Mouse (Mus musculus): Measurements from ENCODE around the gene Tpo. TPM values are rescaled to one million over a fixed set of nuclear protein-coding genes. Genes with fewer than 3 reads are reported as not detected.

Tpo gene
- polyA plus RNA-seq, 1 experiment from 2014 or later, result 0.46 TPM

DNA sequence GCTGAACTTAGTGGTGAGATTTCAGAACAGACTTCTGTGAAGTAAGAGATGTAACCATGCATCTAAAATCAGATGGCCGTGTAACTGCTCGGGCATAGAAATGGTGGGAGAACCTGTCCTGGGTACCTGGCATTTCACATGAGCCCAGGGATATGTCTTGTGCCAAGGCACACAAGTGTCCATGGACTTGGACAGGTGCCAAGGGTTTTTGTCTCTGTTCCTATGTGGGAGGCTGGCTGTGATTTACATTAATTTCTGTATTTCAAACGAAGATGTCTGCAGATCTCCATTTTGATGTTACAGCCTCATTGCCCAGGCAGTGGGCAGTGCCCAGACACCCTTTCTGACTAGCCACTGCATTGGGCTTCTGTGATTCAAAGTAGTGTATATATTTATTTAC lies 115.3 kb downstream of the Tpo start:
- ATAC-seq (ENCODE audit: low read depth), result no peak
- 73% methylated on average over 3 of the region's 3 CpGs for WGBS
- H3K4me2 ChIP-seq (ENCODE audit: low read depth, low read length), result no peak overlapping the region
- H3K4me3 ChIP-seq (ENCODE audit: low read depth, low read length), result no peak overlapping the region
- peaks cover 47% of the 10 kb centered on the region for H3K36me3 ChIP-seq (ENCODE audit: control insufficient read depth, insufficient read depth, low read length)
- no peak overlapping the region for H3K27ac ChIP-seq (ENCODE audit: low read depth, low read length)
- no peaks in the 10 kb centered on the region for H3K27me3 ChIP-seq (ENCODE audit: control insufficient read depth, insufficient read depth, low read length)
- no peaks in the 10 kb centered on the region for H3K4me1 ChIP-seq (ENCODE audit: control insufficient read depth, insufficient read depth, low read length)
- no peaks in the 10 kb centered on the region for H3K9me3 ChIP-seq (ENCODE audit: control insufficient read depth, low read length)
- H3K9ac ChIP-seq (replicated peaks; ENCODE audit: low read depth, low read length), result no peak overlapping the region

- Histone ChIP-seq H3K4me2 (ENCODE audit: low read depth, low read length) (no peak overlapping the region), H3K9ac (replicated peaks; ENCODE audit: low read depth, low read length) (no peak overlapping the region), H3K27me3 (ENCODE audit: control insufficient read depth, insufficient read depth, low read length) (no peaks in the 10 kb centered on the region), H3K36me3 (ENCODE audit: control insufficient read depth, insufficient read depth, low read length) (peaks cover 50% of the 10 kb centered on the region), H3K27ac (ENCODE audit: low read depth, low read length) (no peak overlapping the region), H3K4me3 (ENCODE audit: low read depth, low read length) (no peak overlapping the region), H3K9me3 (ENCODE audit: control insufficient read depth, low read length) (no peaks in the 10 kb centered on the region), H3K4me1 (ENCODE audit: control insufficient read depth, insufficient read depth, low read length) (no peaks in the 10 kb centered on the region)
- 93% methylated on average over 9 of the region's 9 CpGs for WGBS
- ATAC-seq (ENCODE audit: low read depth), result no peak
Observed at GRCm38 (mm10) chr12:30015501-30015900, 116.9 kb downstream of the Tpo start.

DNA sequence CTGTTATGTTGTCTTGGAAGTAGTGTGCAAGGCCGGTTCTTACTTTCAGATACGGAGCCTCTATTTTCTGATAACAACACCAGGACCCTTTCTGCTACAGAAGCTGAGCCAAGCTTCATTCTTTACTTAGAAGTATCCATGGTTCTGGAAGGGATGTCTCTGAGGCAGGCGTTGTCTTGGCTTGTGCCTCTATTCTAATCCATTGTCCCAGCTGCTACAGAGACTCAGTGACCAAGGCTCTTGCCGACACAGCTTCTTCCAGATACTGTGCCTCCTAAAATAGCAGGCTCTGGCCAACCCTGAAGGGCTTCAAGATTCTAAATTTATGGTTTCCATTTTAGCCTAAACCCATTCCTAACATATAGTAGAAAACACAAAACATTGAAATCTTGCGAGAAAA lies 123.7 kb downstream of the Tpo start:
- WGBS, result 85% methylated on average over 5 of the region's 5 CpGs
- Histone ChIP-seq H3K4me1 (ENCODE audit: control insufficient read depth, insufficient read depth, low read length) (peaks cover 5% of the 10 kb centered on the region; the same call in 1 of the 2 replicates), H3K4me2 (ENCODE audit: low read depth, low read length) (no peak overlapping the region), H3K9ac (replicated peaks; ENCODE audit: low read depth, low read length) (no peak overlapping the region), H3K27me3 (ENCODE audit: control insufficient read depth, insufficient read depth, low read length) (no peaks in the 10 kb centered on the region), H3K27ac (ENCODE audit: low read depth, low read length) (no peak overlapping the region), H3K4me3 (ENCODE audit: low read depth, low read length) (no peak overlapping the region), H3K36me3 (ENCODE audit: control insufficient read depth, insufficient read depth, low read length) (peaks cover 49% of the 10 kb centered on the region), H3K9me3 (ENCODE audit: control insufficient read depth, low read length) (no peaks in the 10 kb centered on the region)
- no peak for ATAC-seq (ENCODE audit: low read depth)

- H3K4me1 ChIP-seq (ENCODE audit: control insufficient read depth, insufficient read depth, low read length), result peaks cover 8% of the 10 kb centered on the region; the same call in 1 of the 2 replicates
- no peak for ATAC-seq (ENCODE audit: low read depth)
- no peaks in the 10 kb centered on the region for H3K27me3 ChIP-seq (ENCODE audit: control insufficient read depth, insufficient read depth, low read length)
- H3K9me3 ChIP-seq (ENCODE audit: control insufficient read depth, low read length), result no peaks in the 10 kb centered on the region
- no peak overlapping the region for H3K27ac ChIP-seq (ENCODE audit: low read depth, low read length)
- WGBS, result 89% methylated on average over 9 of the region's 9 CpGs
- H3K36me3 ChIP-seq (ENCODE audit: control insufficient read depth, insufficient read depth, low read length), result peaks cover 46% of the 10 kb centered on the region
- no peak overlapping the region for H3K4me2 ChIP-seq (ENCODE audit: low read depth, low read length)
- no peak overlapping the region for H3K9ac ChIP-seq (replicated peaks; ENCODE audit: low read depth, low read length)
- no peak overlapping the region for H3K4me3 ChIP-seq (ENCODE audit: low read depth, low read length)
Observed at GRCm38 (mm10) chr12:30006586-30006985, 125.8 kb downstream of the Tpo start.

Other genes starting within 250 kb of the Tpo start
- 54.5 and 74.9 TPM in 2 replicates for gene Pxdn, start 195.0 kb downstream of the Tpo start, polyA plus RNA-seq (2014; fragmentation: Nextera tagmentation; extraction: Ambion mirVana)
- gene Sntg2, start 240.8 kb upstream of the Tpo start, polyA plus RNA-seq (2014; fragmentation: Nextera tagmentation; extraction: Ambion mirVana), result 6.1 and 9.3 TPM in 2 replicates